Mouse (Mus musculus): ENCODE data around the gene Ptprs. TPM values are rescaled to one million over a fixed set of nuclear protein-coding genes. Genes with fewer than 3 reads are reported as not detected.

Ptprs gene
- polyA plus RNA-seq, 1 experiment, result 208 TPM

GRCm38 (mm10) chr17:56478191-56478611, 1.9 kb upstream of the Ptprs start:
- H3K4me1 ChIP-seq (ENCODE audit: control insufficient read depth, insufficient read depth, low read length), result 0 out of 2 replicates have a peak, but pooled peaks cover 2% of the 10 kb centered on the region
- TF ChIP-seq POLR2A (IDR thresholded peaks at IDR 0.05; ENCODE audit: low read depth, low read length) (no peak), CTCF (IDR thresholded peaks at IDR 0.05; ENCODE audit: borderline replicate concordance, insufficient read depth, low read length) (no peak)
- no peak overlapping the region for H3K27ac ChIP-seq (ENCODE audit: insufficient read depth, low read length)
- no peak overlapping the region for H3K4me3 ChIP-seq (ENCODE audit: insufficient read depth, low read length)

DNA sequence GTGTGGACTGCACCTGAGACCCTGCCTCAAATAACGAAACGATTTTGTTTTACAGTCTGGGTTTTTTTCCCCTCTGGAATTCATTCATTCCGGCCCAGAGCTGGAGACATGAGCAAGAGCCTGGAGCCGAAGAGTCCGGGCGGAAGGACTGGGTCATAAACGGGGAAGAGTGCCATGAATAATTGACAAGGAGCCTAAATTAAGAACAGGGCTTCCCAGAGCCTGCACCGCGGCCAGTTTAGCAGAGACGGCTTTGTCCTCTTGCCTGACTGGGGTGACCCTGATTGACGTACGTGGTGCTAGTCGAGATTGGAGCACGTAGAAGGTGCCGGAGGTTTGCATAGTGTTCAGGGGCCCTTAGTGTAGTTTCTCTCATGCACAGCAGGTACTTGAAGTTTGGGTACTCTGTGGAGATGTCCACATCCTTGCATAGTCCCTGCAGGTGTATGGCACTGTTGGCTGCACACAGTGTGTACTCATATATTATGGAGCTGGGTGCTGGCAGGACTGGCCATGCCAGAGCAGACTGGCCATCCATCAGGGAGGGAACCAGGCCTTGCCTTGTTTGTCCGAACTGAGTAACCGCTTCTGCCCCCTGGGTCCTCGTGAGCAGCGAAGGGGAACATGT, 1.0 kb upstream of the Ptprs start:
- TF ChIP-seq POLR2A (IDR thresholded peaks at IDR 0.05; ENCODE audit: low read depth, low read length) (no peak), CTCF (IDR thresholded peaks at IDR 0.05; ENCODE audit: borderline replicate concordance, insufficient read depth, low read length) (no peak)
- no peak overlapping the region for H3K4me3 ChIP-seq (ENCODE audit: insufficient read depth, low read length)
- H3K27ac ChIP-seq (ENCODE audit: insufficient read depth, low read length), result no peak overlapping the region
- H3K4me1 ChIP-seq (ENCODE audit: control insufficient read depth, insufficient read depth, low read length), result 0 out of 2 replicates have a peak, but pooled peaks cover 2% of the 10 kb centered on the region

- TF ChIP-seq POLR2A (IDR thresholded peaks at IDR 0.05; ENCODE audit: low read depth, low read length), result peak; percentile 57
- TF ChIP-seq CTCF (IDR thresholded peaks at IDR 0.05; ENCODE audit: borderline replicate concordance, insufficient read depth, low read length), result no peak
- 0 out of 2 replicates have a peak, but pooled peaks cover 2% of the 10 kb centered on the region for H3K4me1 ChIP-seq (ENCODE audit: control insufficient read depth, insufficient read depth, low read length)
- H3K4me3 ChIP-seq (ENCODE audit: insufficient read depth, low read length), result peak overlapping the region; percentile 62
- H3K27ac ChIP-seq (ENCODE audit: insufficient read depth, low read length), result no peak overlapping the region
These were observed 490 bp downstream of the Ptprs start for GRCm38 (mm10) chr17:56475584-56476401.

DNA sequence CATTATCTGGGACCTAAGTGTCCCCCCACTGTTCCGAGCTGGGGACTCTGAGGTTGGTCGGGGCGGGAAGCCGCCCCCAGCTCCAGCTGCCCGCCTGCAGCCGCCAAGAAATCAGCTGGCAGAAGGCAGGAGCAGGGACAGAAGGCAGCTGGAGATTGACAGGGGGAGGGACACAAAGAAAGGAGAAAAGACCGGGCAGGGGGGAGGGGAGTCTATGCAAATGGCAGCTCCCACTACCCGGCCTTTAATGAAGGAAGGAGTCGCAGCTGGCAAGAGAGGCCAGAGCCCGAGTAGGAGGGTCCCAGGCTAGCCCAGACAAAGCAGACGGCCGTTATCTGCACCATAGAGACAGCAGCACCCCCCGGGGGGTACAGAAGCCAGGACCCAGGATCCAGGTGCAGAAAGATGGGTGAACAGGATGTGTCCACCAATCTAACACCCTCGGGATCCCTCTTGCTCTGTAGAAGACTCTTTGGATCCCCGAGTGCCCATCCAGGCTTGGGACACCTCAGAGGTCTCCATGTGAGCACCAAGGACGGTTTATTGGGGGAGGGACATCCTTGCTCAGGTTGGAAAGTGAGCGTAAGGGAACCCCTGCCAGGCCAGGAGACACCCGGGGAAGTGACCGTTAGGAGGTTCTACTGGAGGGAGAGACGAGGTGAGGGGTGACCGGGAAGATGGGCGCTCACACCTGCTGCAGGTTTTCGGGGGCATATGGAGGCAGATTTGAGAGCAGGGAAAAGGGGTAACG, 1.3 kb downstream of the Ptprs start:
- 0 out of 2 replicates have a peak, but pooled peaks cover 2% of the 10 kb centered on the region for H3K4me1 ChIP-seq (ENCODE audit: control insufficient read depth, insufficient read depth, low read length)
- no peak for TF ChIP-seq CTCF (IDR thresholded peaks at IDR 0.05; ENCODE audit: borderline replicate concordance, insufficient read depth, low read length)
- no peak overlapping the region for H3K27ac ChIP-seq (ENCODE audit: insufficient read depth, low read length)
- H3K4me3 ChIP-seq (ENCODE audit: insufficient read depth, low read length), result peak overlapping the region; percentile 62

DNA sequence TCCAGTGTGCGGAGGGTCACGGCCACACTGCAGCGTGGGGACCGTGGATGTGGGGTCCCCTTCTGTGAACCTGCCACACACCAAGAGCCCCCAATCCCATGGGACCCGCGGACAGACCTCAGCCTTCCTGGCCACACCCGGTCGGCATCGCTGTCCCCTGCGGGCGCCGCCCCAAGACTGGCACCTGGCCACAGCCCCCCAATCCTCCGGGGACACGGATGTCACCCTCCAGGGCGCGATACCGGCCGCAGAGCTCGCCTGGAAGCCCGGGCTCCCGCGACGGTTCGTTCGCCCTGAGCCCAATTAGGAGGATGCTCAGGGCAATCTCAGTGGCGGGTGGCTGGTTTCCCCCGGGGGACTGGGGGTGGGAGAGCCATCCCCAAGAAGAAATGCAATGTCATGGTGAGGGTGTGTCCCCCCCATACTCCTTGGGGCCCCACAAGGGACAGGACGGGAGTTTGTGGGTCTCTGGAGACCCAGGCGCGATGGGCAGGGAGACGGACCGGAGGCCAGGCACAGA, 1.9 kb downstream of the Ptprs start:
- Histone ChIP-seq H3K27ac (ENCODE audit: insufficient read depth, low read length) (no peak overlapping the region), H3K4me3 (ENCODE audit: insufficient read depth, low read length) (peak overlapping the region; percentile 62), H3K4me1 (ENCODE audit: control insufficient read depth, insufficient read depth, low read length) (0 out of 2 replicates have a peak, but pooled peaks cover 2% of the 10 kb centered on the region)
- TF ChIP-seq POLR2A (IDR thresholded peaks at IDR 0.05; ENCODE audit: low read depth, low read length) (no peak), CTCF (IDR thresholded peaks at IDR 0.05; ENCODE audit: borderline replicate concordance, insufficient read depth, low read length) (no peak)

DNA sequence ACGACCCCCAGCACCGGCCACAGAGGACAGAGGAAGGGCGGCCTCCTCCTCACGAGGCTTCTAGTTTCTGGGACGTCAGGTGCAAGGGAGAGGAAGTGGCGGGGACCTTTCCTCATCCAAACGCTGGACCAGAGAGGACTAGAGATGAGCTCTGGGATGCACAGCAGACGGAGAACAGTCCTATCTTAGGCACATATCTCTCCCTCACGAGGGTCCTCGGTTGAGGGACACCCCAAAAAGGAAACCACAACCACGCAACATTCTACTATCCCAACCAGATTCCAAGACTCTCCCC, 2.7 kb downstream of the Ptprs start:
- Histone ChIP-seq H3K4me1 (ENCODE audit: control insufficient read depth, insufficient read depth, low read length) (no peaks in the 10 kb centered on the region), H3K4me3 (ENCODE audit: insufficient read depth, low read length) (no peak overlapping the region), H3K27ac (ENCODE audit: insufficient read depth, low read length) (no peak overlapping the region)
- TF ChIP-seq POLR2A (IDR thresholded peaks at IDR 0.05; ENCODE audit: low read depth, low read length) (no peak), CTCF (IDR thresholded peaks at IDR 0.05; ENCODE audit: borderline replicate concordance, insufficient read depth, low read length) (no peak)

- no peak overlapping the region for H3K27ac ChIP-seq (ENCODE audit: insufficient read depth, low read length)
- no peaks in the 10 kb centered on the region for H3K4me1 ChIP-seq (ENCODE audit: control insufficient read depth, insufficient read depth, low read length)
- TF ChIP-seq CTCF (IDR thresholded peaks at IDR 0.05; ENCODE audit: borderline replicate concordance, insufficient read depth, low read length) (no peak), POLR2A (IDR thresholded peaks at IDR 0.05; ENCODE audit: low read depth, low read length) (no peak)
- peak overlapping the region; percentile 13 for H3K4me3 ChIP-seq (ENCODE audit: insufficient read depth, low read length)
These were observed 3.3 kb downstream of the Ptprs start for GRCm38 (mm10) chr17:56472733-56473610.

DNA sequence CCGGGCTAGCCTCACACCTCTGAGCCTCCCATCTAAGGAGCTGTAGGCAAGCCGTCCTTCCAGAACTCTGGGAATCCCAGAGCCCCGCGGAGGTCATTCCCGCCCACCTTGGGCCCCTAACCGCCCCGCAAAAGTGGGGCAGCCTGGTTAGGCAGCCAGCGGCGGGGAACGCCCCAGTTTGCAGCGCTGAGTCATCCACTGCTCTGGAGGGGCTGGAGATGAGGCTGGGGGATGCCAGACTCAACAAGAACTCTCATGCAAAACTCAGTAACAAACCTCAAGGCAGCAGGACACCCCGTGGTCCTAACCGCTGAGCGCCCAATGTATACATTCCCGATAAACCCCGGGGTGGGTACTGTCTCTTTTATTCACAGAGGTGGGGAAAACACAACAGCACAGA, 4.2 kb downstream of the Ptprs start:
- Histone ChIP-seq H3K4me3 (ENCODE audit: insufficient read depth, low read length) (no peak overlapping the region), H3K4me1 (ENCODE audit: control insufficient read depth, insufficient read depth, low read length) (no peaks in the 10 kb centered on the region), H3K27ac (ENCODE audit: insufficient read depth, low read length) (no peak overlapping the region)
- TF ChIP-seq POLR2A (IDR thresholded peaks at IDR 0.05; ENCODE audit: low read depth, low read length) (no peak), CTCF (IDR thresholded peaks at IDR 0.05; ENCODE audit: borderline replicate concordance, insufficient read depth, low read length) (no peak)

GRCm38 (mm10) chr17:56471136-56471535, 5.1 kb downstream of the Ptprs start:
- TF ChIP-seq POLR2A (IDR thresholded peaks at IDR 0.05; ENCODE audit: low read depth, low read length) (no peak), CTCF (IDR thresholded peaks at IDR 0.05; ENCODE audit: borderline replicate concordance, insufficient read depth, low read length) (no peak)
- Histone ChIP-seq H3K27ac (ENCODE audit: insufficient read depth, low read length) (no peak overlapping the region), H3K4me3 (ENCODE audit: insufficient read depth, low read length) (no peak overlapping the region), H3K4me1 (ENCODE audit: control insufficient read depth, insufficient read depth, low read length) (no peaks in the 10 kb centered on the region)
